Mouse (Mus musculus): ENCODE data around the gene Ccnf.

Gene Ccnf

GRCm38 (mm10) chr17:24223513-24223912 is 27.8 kb downstream of the Ccnf start:
- DNase-seq (ENCODE audit: low spot score): no peak

- no peak for DNase-seq (ENCODE audit: low spot score)
Observed at GRCm38 (mm10) chr17:24222653-24223052, 28.6 kb downstream of the Ccnf start.

- DNase-seq (ENCODE audit: low spot score): peak; percentile 83
Observed at GRCm38 (mm10) chr17:24220435-24221411, 30.6 kb downstream of the Ccnf start, which contains the start of gene Tedc2. Gene Tedc2, minus strand, starts transcription at chr17:24220851.

- DNase-seq (ENCODE audit: low spot score): no peak
Observed at GRCm38 (mm10) chr17:24216836-24217235, 34.4 kb downstream of the Ccnf start.

- DNase-seq (ENCODE audit: low spot score): no peak
Observed at GRCm38 (mm10) chr17:24213186-24213585, 38.1 kb downstream of the Ccnf start.

GRCm38 (mm10) chr17:24212441-24213018 is 38.8 kb downstream of the Ccnf start:
- DNase-seq (ENCODE audit: low spot score): no peak

- peak; percentile 39 for DNase-seq (ENCODE audit: low spot score)
Observed at GRCm38 (mm10) chr17:24211631-24212440, 39.4 kb downstream of the Ccnf start.

- no peak for DNase-seq (ENCODE audit: low spot score)
Observed at GRCm38 (mm10) chr17:24210591-24210990, 40.7 kb downstream of the Ccnf start.

GRCm38 (mm10) chr17:24209916-24210240 is 41.4 kb downstream of the Ccnf start:
- DNase-seq (ENCODE audit: low spot score): no peak

GRCm38 (mm10) chr17:24209043-24209915 is 42.0 kb downstream of the Ccnf start, which contains the start of gene Ntn3:
Gene Ntn3, minus strand, starts transcription at chr17:24209531.
- peak; percentile 37 for DNase-seq (ENCODE audit: low spot score)

GRCm38 (mm10) chr17:24208641-24209042 is 42.6 kb downstream of the Ccnf start:
- DNase-seq (ENCODE audit: low spot score): no peak

GRCm38 (mm10) chr17:24207768-24208640 is 43.3 kb downstream of the Ccnf start:
- DNase-seq (ENCODE audit: low spot score): no peak

GRCm38 (mm10) chr17:24206451-24207351 is 44.6 kb downstream of the Ccnf start:
- DNase-seq (ENCODE audit: low spot score): no peak

- DNase-seq (ENCODE audit: low spot score): no peak
Observed at GRCm38 (mm10) chr17:24205908-24206361, 45.3 kb downstream of the Ccnf start.

- peak; percentile 89 for DNase-seq (ENCODE audit: low spot score)
Observed at GRCm38 (mm10) chr17:24205284-24205888, 45.9 kb downstream of the Ccnf start, which contains the start of gene Tbc1d24. Gene Tbc1d24, minus strand, starts transcription at chr17:24205562.

GRCm38 (mm10) chr17:24204846-24205245 is 46.4 kb downstream of the Ccnf start:
- no peak for DNase-seq (ENCODE audit: low spot score)

GRCm38 (mm10) chr17:24203611-24204534 is 47.4 kb downstream of the Ccnf start:
- no peak for DNase-seq (ENCODE audit: low spot score)

GRCm38 (mm10) chr17:24203068-24203467 is 48.2 kb downstream of the Ccnf start:
- DNase-seq (ENCODE audit: low spot score): no peak
